Mouse (Mus musculus) cerebellum, adult 18-20 months (tissue): ENCODE results near the gene Mri1.

Experiments used
- DNase-seq, 2 experiments: peaks; one replicate each; pipeline ENCODE4 v3.0.0; 2021

Gene Mri1

GRCm38 (mm10) chr8:84201545-84202245 is 55.4 kb downstream of the Mri1 start:
- DNase-seq: no peak

DNA sequence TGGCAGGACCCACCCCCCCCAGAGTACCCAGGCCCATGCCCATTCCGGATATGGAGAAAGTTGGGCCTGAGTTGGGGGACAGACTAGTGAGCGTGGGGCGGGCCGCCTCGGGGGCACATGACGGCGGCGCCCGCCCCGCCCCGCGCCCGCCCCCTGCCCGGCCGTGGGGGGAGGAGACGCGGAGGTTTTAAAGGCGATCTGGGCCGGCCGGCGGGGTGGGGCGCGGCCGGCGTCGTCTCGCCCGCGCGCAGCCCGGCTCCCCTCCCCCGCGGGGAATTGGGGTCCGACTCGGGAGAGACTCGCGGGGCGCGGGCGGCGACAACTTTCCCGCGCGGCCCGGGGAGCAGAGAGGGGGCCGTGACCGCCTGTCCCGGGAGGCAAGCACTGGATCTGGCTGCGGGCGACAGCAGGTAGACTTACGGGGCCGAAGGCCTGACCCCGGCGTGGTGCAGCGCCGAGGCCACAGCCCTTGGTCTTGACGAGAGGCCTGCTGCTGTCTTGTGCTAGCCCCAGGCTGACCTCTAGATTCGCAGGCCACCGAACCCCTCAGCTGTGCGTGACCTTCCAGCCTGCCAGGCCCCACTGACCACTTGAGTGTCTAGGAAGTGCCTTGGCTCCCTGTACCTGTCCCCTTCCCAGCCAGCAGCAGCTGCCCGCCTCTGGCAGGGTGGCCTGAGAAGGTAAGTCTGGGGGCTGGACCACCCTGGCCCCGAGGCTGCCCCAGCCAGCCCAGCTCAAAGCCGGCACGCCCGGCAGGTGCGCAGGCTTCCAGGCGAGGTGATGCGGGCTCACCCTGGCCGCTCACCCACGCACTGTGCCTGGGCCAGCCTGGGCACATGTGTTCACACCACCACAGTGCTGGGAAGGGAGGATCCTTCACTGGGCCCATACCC is 56.2 kb downstream of the Mri1 start:
- DNase-seq: no peak

DNA sequence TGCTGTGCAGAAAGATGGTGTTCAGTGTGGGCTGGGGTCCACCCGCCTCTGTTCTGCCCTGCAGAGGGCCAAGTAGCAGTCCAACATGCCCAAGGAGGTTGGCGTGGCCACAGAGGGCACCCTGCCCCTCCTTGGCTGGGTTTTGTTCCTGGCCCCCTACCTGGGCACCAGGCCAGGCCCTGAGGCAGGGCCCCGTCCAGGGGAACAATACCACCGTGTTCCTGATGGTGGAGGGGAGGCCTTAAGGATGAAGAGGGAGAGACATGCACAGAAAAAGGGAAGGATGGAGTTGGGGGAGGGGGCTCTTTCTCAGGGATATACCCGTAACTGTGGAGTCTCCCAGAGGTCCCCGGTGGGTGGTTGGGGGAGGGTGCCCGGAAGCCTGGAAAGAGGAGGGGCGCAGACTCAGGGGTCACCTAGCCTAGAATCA is 57.0 kb downstream of the Mri1 start:
- no peak for DNase-seq
